Mouse (Mus musculus) lung, postnatal 4 days (tissue): ENCODE measurements around the gene Rbfox3.
A peak's percentile ranks its signal among the peaks of the same experiment; 100 is the strongest.

Source experiments
- DNase-seq, 2 experiments: peaks; one replicate each; pipeline ENCODE4 v3.0.0; 2021

Rbfox3 gene

DNA sequence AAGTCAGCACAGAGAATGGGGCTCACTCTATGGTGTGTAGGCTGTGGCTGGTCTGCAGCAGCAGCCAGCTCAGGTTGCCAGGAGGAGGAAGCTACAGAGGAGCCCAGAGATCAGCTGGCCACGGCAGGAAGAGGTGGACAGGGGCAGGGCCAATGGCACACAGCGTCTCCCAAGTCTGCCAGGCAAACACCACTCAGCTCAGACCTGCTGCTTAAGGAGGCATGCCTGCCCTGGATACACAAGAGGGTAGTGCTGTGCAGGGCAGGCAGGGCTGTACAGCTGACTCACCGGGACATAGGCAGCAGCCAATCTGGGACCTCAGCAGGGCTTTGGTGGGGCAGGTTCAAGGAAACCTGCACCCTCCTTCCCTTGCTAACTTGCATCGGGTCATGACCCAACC lies 156.9 kb downstream of the Rbfox3 start:
- DNase-seq: no peak

DNA sequence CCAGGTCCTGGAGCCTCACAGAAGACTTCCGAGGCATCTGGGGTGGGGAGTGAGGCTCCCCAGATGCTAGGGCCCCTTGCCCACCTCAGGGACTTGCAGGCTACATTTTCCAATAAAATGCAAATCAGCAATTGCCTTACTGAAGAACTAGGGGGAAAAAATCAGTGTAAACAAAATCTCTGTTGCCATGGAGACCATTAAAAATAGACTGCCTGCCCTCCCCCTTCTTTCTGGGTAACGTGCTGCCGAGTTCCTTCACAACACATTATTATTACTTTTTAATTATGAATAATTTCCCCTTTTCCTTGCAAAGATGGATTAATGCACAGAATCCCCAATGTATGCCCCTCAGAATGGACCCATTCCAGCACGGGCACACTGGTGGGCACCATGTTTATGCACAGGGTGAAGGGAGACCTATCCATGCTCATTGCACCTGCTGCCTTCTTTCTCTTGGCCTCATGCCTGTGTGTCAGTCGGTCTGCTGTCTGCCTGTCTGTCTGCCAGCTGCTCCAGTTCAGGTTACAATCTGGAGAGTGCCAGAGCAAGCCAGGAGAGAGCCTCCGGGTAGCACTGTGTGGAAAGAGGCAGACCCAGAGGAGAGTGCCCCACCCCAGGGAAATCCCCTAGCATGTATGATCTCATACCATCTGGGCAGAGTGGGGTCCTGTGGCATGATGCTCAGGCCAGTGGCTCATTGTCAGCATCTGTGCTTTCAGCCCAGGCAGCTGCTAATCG lies 159.3 kb downstream of the Rbfox3 start:
- DNase-seq: no peak

DNA sequence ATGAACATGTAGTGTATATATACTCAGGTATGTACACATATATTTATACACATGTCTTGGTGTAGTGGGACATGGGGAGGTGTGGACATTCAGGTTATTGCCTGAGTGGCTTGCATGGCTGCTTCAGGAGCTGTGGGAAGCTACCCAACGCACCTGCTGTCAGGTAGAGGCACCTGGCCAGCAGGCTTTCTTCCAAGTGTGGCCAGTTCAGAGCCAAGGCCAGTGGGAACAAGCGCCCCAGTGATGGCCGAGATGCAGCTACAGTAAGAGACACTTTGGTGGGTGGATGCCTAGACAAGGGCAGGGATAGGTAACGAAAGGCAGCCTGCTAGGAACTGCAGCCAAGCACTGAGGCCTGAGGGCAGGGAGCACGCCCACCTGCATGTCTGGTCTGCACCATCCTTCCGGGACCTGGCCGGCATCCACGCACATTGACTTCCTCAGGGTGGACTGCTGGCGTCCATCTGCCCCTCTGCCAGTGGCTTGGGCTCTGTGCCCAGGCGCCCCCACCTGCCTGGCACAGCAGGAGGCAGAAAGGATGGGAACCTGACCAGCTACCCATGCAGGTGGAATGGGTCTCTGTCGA lies 160.6 kb downstream of the Rbfox3 start:
- DNase-seq: no peak

DNA sequence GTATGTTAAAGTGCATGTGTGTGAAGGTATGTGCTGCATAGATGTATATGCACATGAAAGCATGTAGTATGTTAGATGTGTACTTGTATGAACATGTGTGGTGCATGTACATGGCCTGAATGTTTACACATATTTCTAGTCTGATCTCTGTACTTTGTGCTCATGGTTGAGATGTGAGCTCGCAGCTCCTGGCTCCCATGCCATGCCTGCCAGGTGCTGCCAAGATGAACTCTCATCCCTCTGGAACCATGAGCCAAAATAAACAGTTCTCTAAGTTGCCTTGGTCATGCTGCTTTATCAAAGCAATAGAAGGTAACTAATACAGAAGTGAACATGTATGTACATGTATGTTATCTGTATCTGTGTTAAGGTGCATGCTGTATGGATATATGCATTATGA lies 161.9 kb downstream of the Rbfox3 start:
- DNase-seq: no peak

DNA sequence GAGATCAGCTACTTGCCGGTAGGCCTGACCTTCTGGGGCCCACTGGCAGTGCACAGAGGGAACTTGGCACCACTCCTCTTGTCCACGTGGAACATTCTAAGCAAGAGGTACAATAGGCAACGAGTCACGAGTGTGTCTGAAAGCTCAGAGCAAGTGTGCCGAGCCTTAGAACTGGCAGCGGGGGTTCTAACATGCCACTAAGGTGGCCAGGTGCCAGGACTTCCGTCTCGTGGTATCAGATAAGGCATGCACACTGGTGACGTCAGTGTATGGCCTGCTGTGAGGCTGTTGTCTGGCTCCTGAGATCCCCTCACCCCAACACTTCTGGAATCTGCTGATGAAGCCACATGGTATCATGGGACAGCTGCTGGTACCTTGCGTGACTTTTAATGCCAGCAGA lies 162.8 kb downstream of the Rbfox3 start:
- no peak for DNase-seq

DNA sequence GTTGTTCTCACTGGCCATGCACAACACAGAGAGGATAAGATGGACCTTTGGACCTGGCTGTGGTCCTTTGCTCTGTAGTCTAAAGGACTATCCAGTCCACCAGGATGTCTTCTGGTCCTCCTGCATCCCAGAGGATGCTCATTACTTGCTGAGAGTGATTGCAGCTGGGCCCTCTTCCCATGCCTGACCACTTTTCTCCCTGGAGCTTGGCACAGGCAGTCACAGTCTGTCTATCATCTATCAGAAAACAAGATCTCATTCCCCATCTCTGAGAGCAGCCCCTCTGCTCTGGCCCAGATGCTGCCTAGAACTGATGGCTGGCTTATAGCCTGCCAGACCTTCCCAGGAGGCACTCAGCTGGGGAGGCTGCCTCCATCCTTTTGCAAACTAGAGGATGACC lies 166.1 kb downstream of the Rbfox3 start:
- no peak for DNase-seq

DNA sequence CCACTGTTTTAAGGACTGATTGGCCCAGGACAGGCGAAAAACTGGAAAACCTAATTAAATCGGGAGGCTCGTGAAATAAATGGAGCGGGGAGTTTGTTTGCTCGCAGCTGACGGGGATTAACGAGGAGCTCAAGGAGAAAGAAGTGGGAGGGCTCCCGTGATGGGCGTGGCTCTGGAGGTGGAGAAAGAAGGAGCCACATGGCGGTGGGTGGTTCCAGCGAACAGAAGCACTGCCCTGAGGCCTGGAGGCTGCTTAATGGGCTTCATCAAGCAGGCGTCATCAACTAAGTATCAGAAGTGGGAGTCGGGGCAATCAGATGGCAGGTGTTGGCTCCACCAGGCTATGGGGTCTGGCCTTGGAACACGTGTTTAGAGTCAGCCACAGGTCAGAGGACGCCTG lies 166.6 kb downstream of the Rbfox3 start:
- peak in 1 of 2 experiments; percentile 20 for DNase-seq

DNA sequence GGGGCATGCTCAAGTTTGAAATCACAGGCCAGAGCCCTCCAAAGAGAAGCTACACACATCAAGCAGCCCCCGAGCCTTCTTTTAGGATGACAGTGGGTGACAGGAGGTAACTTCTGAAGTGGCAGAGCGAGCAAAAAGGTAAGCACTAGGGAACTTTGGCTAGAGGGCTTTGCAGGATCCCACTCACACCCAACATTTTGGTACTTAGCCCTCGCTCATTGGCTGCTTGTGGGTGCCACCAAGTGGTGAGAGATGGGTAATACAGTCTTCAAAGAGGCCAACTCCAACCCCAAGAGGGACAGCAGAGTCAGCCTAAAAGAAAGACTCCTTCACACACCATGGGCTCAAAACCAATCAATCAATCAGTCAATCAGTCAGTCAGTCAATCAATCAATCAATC lies 168.6 kb downstream of the Rbfox3 start:
- peak in 1 of 2 experiments; percentile 47 for DNase-seq

DNA sequence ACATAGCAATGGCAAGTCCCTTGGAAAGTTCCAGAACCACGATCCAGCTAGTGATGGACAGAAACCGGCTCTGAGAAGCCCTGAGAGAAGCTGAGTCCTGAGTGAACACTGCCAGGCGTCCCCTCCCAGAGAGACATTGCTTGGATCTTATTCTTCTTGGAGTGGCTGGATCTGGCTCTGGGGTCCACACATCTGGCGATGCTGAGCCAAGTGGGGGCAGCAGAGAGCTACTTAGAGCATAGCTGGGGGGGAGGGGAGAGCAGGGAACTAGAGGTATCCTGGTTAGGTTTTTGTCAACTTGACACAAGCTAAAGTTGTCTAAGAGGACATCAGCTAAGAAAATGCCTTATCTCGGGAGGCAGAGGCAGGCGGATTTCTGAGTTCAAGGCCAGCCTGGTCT lies 170.1 kb downstream of the Rbfox3 start:
- no peak for DNase-seq

DNA sequence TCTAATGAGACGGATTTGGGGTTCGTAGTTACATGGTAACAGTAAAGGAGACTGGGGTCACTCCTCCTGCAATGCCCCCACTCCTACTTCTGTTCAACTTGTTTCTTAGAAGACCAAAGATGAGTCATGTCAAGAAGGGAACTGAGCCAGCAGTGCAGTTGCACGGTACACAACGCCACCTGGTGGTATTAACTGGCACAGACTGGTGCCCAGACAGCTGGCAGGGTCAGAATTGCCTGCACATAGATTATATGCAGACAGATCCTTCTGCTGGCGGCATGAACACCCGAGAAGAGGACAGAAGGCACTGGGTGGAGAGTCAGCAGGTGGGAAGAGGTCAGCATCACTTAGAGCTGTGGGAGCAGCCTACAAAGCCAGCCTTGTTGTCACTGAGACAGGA lies 171.4 kb downstream of the Rbfox3 start:
- DNase-seq: peak; percentile 69 to 75

DNA sequence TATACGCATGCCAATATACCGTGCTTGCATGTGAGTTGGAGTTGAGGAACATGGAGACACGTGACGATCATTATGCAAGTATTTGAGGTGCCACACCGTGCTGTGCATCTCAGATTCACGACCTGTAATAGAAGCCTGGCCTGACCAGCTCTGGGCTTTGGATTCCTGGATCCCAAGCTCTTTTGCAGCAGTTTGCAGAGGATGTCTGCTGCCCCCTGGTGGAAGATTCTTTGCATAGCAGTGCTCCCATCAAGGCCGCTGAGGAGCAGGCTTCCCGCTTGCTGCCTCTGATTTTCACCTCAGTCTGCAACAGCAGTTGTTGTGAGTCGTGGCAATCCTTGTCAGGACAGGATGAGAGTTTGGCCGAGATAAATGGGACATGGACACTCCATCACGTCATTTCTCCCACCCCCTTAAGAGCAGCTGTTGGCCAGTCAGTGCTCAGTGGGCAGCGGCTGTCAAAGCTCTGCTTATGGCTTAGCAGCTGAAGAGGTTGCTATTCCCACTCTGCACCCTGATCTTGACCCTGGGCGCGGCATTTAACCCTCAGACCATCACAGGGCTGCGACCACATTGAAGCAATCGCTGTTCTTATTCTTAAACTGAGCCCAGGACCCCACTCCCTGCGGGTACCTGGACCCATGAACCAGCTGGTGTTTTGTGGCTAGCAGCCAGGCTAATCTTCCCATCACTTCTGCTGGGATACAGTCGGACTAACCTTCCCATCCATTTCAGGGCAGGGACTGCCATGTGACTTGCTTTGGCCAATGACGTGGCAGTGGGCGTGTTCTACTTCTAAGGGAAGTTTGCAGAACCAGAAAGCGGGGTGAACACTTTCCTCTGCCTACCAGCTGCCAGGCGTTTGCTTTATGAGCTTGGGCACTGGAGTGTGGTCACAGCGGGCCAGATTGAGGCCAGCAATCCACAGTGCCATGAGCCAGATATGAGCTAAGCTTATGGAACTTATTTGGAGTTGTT lies 172.3 kb downstream of the Rbfox3 start:
- DNase-seq: peak; percentile 71 to 82

DNA sequence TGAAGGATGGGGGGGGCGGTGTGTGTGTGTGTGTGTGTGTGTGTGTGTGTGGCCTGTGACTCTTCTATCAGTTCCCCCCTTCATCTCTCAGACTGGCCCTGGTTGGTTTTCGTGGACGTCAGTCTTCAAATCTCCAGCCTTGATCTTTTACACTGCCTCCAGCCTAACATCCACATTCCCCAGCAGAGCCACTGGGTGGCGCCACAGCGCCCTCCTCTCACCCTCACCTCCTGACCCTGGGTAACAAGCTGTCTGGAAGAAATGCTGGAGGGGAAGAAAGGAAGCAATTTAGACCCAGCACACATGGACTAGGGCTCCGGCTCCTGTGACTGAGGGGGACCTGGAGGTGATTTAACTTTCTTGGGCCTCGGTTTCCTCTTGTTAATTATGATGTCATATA lies 173.1 kb downstream of the Rbfox3 start:
- DNase-seq: no peak

DNA sequence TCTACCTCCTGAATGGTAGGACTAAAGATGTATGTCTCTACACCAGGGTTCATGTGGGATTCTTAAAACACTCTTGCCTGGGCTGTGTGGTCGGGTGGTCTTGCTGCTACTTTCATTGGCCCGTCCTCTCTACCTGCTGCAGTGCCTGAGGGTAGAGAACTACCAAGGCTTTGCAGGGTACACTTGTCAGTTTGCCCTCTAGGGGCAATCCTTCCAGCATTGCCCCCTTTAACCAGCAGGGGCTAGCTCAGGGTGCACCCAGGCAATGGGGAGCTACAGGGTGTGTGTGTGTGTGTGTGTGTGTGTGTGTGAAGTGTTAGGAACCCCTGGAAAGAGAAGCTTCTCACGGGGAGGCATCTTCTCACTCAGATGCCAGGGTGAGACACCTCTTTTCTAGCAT lies 173.6 kb downstream of the Rbfox3 start:
- DNase-seq: peak in 1 of 2 experiments; percentile 26

DNA sequence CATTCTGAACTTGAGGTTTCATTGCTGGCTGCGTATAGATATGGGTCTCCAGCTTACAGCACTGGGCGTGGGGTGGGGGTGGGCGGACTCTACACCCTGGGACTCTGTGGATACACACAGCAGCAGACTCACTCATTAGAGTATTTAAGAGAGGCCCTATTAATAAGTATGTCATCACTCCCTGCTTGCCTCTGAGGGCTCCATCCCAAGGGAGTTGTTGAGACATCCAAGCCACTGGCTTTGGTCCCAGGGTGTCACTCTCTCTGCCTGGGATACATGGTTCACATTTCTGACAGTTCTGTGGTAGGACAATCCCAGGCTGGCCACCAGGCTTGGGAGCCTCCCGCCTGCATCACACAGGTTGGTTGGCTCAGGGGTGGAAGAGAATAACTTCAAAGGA lies 174.4 kb downstream of the Rbfox3 start:
- DNase-seq: peak; percentile 25 to 67

DNA sequence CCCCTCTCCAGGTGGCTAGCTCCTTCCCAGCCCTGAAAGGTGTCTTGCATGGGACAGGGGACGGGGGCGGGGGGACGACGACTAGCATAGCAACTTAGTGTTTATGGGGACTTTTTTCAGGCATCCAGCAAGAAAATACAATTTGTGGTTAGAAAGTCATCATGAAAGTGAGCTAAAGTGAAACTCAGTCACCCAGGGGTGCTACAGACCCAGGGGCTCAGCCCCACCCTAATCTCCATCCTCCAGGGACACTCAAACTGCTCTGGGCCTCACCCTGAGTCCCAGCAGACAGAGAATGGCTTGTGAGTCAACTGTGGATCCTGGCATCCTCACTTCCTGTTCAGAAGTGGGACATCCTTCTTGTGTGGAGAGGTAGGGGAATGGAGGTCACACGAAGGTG lies 179.7 kb downstream of the Rbfox3 start:
- no peak for DNase-seq

DNA sequence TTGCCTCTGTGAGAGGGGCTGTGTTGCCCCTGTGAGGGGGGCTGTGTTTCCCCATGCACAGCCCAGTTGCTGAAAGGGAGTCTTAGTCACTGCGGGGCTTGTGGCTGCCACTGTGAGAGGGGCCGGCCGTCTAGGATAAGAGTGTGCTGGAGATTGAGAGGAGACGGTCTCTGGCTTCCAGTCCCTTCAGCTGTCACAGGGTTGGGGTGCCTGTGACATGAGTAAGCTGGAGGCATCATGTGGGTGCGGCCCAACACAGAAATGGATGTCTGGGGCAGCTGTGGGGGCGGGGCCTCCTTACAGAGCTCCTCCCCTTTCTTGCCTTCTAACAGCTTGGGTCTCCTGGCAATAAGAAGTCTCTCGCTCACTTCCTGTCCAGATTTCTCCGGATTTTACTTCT lies 182.0 kb downstream of the Rbfox3 start:
- peak; percentile 87 to 95 for DNase-seq

DNA sequence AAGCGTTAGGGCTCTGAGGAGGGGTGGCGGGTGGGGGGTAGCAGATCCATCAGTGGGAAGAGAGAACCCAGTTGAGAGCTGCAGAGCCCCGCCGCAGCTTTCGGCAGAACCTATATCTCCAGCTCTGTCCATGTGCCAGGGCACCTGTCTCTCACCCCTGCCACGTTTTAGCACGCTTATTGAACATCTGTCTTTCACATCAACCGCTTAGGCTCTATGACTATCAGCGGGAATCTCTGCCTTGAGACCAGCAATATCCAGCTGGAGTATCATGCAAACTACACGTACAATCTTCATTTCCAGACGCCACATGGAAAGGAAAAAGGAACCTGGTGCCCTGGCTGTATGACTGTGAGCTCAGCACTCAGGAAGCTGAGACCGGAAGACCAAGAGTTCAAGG lies 182.6 kb downstream of the Rbfox3 start:
- DNase-seq: no peak

DNA sequence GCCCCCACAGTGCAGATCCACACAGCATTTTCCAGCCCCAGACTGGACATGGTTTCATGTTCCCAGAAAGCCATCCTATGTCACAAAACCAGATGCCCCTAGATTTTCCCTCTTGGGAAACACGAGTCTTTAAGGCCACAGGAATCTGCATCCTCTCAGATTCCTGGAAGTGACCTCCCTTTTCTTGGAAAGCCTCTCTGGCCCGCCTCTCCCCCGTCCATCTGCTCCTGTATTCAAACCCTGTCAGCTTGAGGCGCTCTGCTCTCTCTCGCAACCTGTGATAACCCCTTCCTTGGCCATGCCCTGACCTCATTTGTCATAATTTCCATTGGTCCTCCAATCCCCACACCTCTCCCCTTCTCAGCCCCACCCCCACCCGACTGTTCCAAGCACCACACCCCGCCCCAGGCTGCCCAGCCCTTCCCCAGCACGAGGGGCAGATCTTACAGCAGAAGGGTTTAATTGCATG lies 183.3 kb downstream of the Rbfox3 start:
- peak; percentile 61 to 78 for DNase-seq

DNA sequence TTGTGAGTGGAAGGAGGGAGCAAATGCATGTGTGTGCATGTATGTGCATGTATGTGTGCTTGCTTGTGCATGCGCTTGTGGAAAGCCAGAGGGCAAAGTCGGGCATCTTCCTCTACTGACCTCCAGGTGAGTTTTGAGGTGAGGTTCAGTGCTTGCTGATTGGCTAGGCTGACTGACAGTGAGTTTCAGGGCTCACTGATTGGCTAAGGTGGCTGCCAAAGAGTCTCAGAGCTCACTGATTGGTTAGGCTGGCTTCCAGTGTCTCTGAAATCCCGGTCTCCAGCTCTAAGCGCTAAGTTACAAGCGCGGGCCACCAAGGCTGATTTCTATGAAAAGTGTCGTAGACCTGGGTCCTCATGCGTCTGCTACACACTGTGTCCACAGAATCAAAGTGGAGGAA lies 185.0 kb downstream of the Rbfox3 start:
- DNase-seq: no peak

DNA sequence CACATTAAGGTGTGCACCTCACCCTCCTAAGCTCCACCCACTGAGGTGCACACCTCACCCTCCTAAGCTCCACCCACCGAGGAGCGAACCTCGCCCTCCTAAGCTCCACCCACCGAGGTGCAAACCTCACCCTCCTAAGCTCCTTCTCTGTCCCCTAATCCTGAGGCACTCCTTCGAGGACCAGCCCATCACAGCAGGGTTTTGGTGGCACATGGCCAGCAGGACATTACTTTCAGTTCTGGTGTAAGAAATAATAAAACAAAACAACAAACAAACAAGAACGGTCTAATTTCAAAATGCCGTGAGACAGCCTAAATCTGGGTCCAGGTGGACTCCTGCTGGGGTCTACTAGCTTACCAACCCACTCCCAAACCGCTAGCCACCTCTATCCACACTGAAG lies 187.0 kb downstream of the Rbfox3 start:
- no peak for DNase-seq

DNA sequence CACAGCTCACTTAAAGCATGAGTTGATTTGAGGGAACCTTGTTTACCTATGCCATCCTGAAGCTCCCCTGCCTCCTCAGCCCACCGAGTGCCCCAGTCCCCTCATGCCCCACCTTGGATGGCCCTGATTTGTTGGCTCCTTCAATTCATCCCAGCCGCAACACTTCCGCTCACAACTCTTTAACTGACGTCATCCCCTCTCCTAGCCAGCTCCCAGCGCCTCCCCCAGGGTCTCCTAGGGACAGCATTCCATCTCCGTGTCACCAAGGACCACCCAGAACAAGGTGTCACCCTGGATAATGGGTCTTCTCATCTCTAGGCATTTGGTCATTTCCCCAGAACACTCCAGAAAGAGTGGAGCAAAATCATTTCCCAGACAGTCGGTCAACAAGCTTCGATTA lies 188.2 kb downstream of the Rbfox3 start:
- DNase-seq: peak; percentile 54 to 66

DNA sequence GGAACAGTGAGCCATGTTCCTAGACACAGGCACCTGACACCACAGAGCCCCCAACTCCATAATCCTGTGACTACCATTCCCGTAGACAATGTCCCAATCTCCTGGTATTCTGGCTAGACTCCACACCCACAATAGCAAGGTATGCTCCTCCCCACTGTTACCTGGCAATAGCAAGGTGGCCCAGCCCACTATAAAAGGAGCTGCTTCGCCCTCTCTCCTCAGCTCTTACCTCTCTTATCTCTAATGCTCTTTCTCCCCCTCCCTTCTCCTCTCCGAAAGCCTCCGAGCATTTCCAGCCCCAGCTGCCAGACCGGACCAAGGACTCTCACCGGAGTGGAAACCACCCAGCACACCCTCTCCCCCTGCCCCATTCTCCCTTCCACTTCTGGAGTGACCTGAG lies 189.5 kb downstream of the Rbfox3 start:
- DNase-seq: no peak
